Mouse (Mus musculus): ENCODE measurements around the gene Gm10644. TPM values are rescaled to one million over a fixed set of nuclear protein-coding genes. Genes with fewer than 3 reads are reported as not detected.
A peak's percentile ranks its signal among the peaks of the same experiment; 100 is the strongest.

Gene Gm10644
- total RNA-seq, 2 experiments from 2014 or later: 0.32 to 0.41 TPM

GRCm38 (mm10) chr8:83901566-83902485 is 53.2 kb downstream of the Gm10644 start:
- DNase-seq (ENCODE audit: low spot score in 2 of 2): peak in 1 of 2 experiments; percentile 50
- intact Hi-C loops (cut with DNase I): no loop called here

GRCm38 (mm10) chr8:83900957-83901270 is 54.1 kb downstream of the Gm10644 start:
- intact Hi-C loops (cut with DNase I): no loop called here
- DNase-seq (ENCODE audit: low spot score in 2 of 2): peak; percentile 74 to 87

- DNase-seq (ENCODE audit: low spot score in 2 of 2): no peak
- intact Hi-C loops (cut with DNase I): no loop called here
These were observed 54.6 kb downstream of the Gm10644 start for GRCm38 (mm10) chr8:83900266-83900956.

- intact Hi-C loops (cut with DNase I): loop anchor here (1.0 to 2.0 kb wide), 4 partner anchors 17 to 98 kb away; partner anchors contain the start of genes Asf1b, Gm10644 and Samd1
- DNase-seq (ENCODE audit: low spot score in 2 of 2): peak; percentile 94 to 99
These were observed 55.4 kb downstream of the Gm10644 start, which contains the start of gene Adgrl1 for GRCm38 (mm10) chr8:83899363-83900252. Adgrl1 (plus strand) TSS chr8:83900105.

- intact Hi-C loops (cut with DNase I): loop anchor here (1.0 to 2.0 kb wide), 4 partner anchors 17 to 98 kb away; partner anchors contain the start of genes Asf1b, Gm10644 and Samd1
- DNase-seq (ENCODE audit: low spot score in 2 of 2): peak; percentile 70 to 90
These were observed 56.0 kb downstream of the Gm10644 start for GRCm38 (mm10) chr8:83898985-83899362.

- intact Hi-C loops (cut with DNase I): loop anchor here (2.0 kb wide), 1 partner anchor 56 kb away; the partner anchor contains the start of genes Asf1b and Gm10644
- DNase-seq (ENCODE audit: low spot score in 2 of 2): peak; percentile 54 to 75
These were observed 56.5 kb downstream of the Gm10644 start for GRCm38 (mm10) chr8:83898456-83898855.

GRCm38 (mm10) chr8:83897211-83897610 is 57.8 kb downstream of the Gm10644 start:
- intact Hi-C loops (cut with DNase I): no loop called here

GRCm38 (mm10) chr8:83896461-83896860 is 58.5 kb downstream of the Gm10644 start:
- intact Hi-C loops (cut with DNase I): loop anchor here (1.0 kb wide), 1 partner anchor 113 kb away; no protein-coding TSS in a partner anchor
- no peak for DNase-seq (ENCODE audit: low spot score in 2 of 2)

More at GRCm38 (mm10) chr8:83897211-83897610, 57.8 kb downstream of the Gm10644 start:
- DNase-seq (ENCODE audit: low spot score in 2 of 2): peak; percentile 69 to 70

- DNase-seq (ENCODE audit: low spot score in 2 of 2): peak in 1 of 2 experiments; percentile 49
- intact Hi-C loops (cut with DNase I): loop anchor here (1.0 to 2.0 kb wide), 2 partner anchors 113 to 171 kb away; no protein-coding TSS in a partner anchor
These were observed 59.1 kb downstream of the Gm10644 start for GRCm38 (mm10) chr8:83895894-83896293.

- DNase-seq (ENCODE audit: low spot score in 2 of 2): peak; percentile 80 to 86
- intact Hi-C loops (cut with DNase I): loop anchor here (2.0 to 5.0 kb wide), 2 partner anchors 169 to 232 kb away; no protein-coding TSS in a partner anchor
These were observed 61.1 kb downstream of the Gm10644 start for GRCm38 (mm10) chr8:83893915-83894314.

- no peak for DNase-seq (ENCODE audit: low spot score in 2 of 2)
- intact Hi-C loops (cut with DNase I): loop anchor here (5.0 kb wide), 1 partner anchor 230 kb away; no protein-coding TSS in a partner anchor
These were observed 62.9 kb downstream of the Gm10644 start for GRCm38 (mm10) chr8:83892061-83892460.

- intact Hi-C loops (cut with DNase I): no loop called here
- DNase-seq (ENCODE audit: low spot score in 2 of 2): no peak
These were observed 66.6 kb downstream of the Gm10644 start for GRCm38 (mm10) chr8:83888409-83888808.

Small RNA genes within 50 kb of the gene (microRNA-seq; reads per million reads assigned to microRNA genes)
- 0.34 to 0.50 reads per million in 2 experiments for gene Gm44330
- 0 to 0.34 reads per million in 2 experiments for gene Gm44450

Other genes with a start within 250 kb of the Gm10644 start
- 10 to 100 TPM; 17.4 to 18.2 TPM for gene Ddx39, start 240.0 kb downstream of the Gm10644 start, total RNA-seq (2021)
- gene Adgre5, start 213.9 kb downstream of the Gm10644 start, total RNA-seq (2021): 1 to 10 TPM; 9.0 to 9.6 TPM
- gene Adgrl1, start 55.1 kb downstream of the Gm10644 start, total RNA-seq (2021): 100 to 1,000 TPM; 415 to 434 TPM
- under 1 TPM; 0.60 to 0.73 TPM for gene Asf1b, start 302 bp upstream of the Gm10644 start, total RNA-seq (2021)
- gene Prkaca, start 17.8 kb upstream of the Gm10644 start, total RNA-seq (2021): 100 to 1,000 TPM; 250 to 258 TPM
- gene Samd1, start 42.5 kb upstream of the Gm10644 start, total RNA-seq (2021): 10 to 100 TPM; 40.7 to 46.8 TPM
- gene 1700067K01Rik, start 46.3 kb upstream of the Gm10644 start, total RNA-seq (2021): under 1 TPM; 0.37 to 0.62 TPM
- 1 to 10 TPM; 1.3 to 2.1 TPM for gene 2210011C24Rik, start 57.0 kb upstream of the Gm10644 start, total RNA-seq (2021)
- 1 to 10 TPM; 1.2 to 1.4 TPM for gene Palm3, start 66.3 kb upstream of the Gm10644 start, total RNA-seq (2021)
- gene Il27ra, start 87.4 kb upstream of the Gm10644 start, total RNA-seq (2021): under 1 TPM; 0.16 to 0.62 TPM
- gene Rln3, start 89.8 kb upstream of the Gm10644 start, total RNA-seq (2021): not detected
- gene Gm10643, start 109.9 kb upstream of the Gm10644 start, total RNA-seq (2021): 1 to 10 TPM; 3.4 to 4.2 TPM
- 10 to 100 TPM; 21.4 to 24.4 TPM for gene Rfx1, start 111.6 kb upstream of the Gm10644 start, total RNA-seq (2021)
- 10 to 100 TPM; 16.8 to 18.4 TPM for gene Dcaf15, start 149.6 kb upstream of the Gm10644 start, total RNA-seq (2021)
- gene Podnl1, start 170.8 kb upstream of the Gm10644 start, total RNA-seq (2021): not detected
- gene Cc2d1a, start 192.7 kb upstream of the Gm10644 start, total RNA-seq (2021): 10 to 100 TPM; 46.6 to 49.4 TPM
- gene 4930432K21Rik, start 192.8 kb upstream of the Gm10644 start, total RNA-seq (2021): 1 to 10 TPM; 1.4 to 1.6 TPM
- 1 to 10 TPM; 2.6 to 3.2 TPM for gene Nanos3, start 230.0 kb upstream of the Gm10644 start, total RNA-seq (2021)